In genomic region chr10:68443132-68443531, GRCm38 (mm10) we compare ENCODE assay signal across 10 mouse cellular contexts.
DNase-seq lines count a peak whose midpoint lies in the region; ATAC-seq and TF ChIP-seq lines count a peak whose summit lies in the region.
"Had no signal": no experiment of that assay in that cellular context is flagged by ENCODE, and none has a peak within 500 bp of the region (broad histone marks: within the 10 kb centered on the region; RNA-seq: fewer than 3 reads in every experiment).

No protein-coding gene starts in this region.

- TF ChIP-seq EP300 in heart, postnatal 0 days (IDR thresholded peaks at IDR 0.05; ENCODE audit: low read depth), result no peak

- H3K36me3 ChIP-seq in heart, postnatal 0 days (replicated peaks; ENCODE audit: control insufficient read depth, insufficient read depth, low read length), result no peaks in the 10 kb centered on the region

- WGBS in heart, postnatal 0 days, result 7% methylated on average over 7 of the region's 7 CpGs

- H3K27me3 ChIP-seq in heart, postnatal 0 days (ENCODE audit: control insufficient read depth, insufficient read depth, low read length), result no peaks in the 10 kb centered on the region

- no peak for DNase-seq in gastrocnemius, adult 2 months
- DNase-seq in gastrocnemius, postnatal 25 days, result no peak
- DNase-seq in lung, postnatal 10 days, result peak; percentile 24
- no peak for DNase-seq in lung, postnatal 25 days (ENCODE audit: low spot score)
- DNase-seq in heart, postnatal 0 days (ENCODE audit: low spot score), result no peak
- peak; percentile 27 to 43 for DNase-seq in thymus, postnatal 10 days (ENCODE audit: low spot score in 2 of 2)
- no peak for DNase-seq in frontal cortex, postnatal 10 days (ENCODE audit: low spot score in 2 of 2)
- DNase-seq in MN1 (ENCODE audit: low spot score), result no peak

- H3K4me3 ChIP-seq in gastrocnemius, adult 2 months, result no peak overlapping the region
- no peak overlapping the region for H3K4me3 ChIP-seq in heart, postnatal 0 days (ENCODE audit: low read depth, low read length)

- no peak overlapping the region for H3K9ac ChIP-seq in heart, postnatal 0 days (replicated peaks; ENCODE audit: low read depth, low read length)
- H3K9ac ChIP-seq: hindbrain, embryonic 14.5 days; liver, embryonic 14.5 days had no signal

- peak overlapping the region; percentile 26; the same call in 1 of the 2 replicates for H3K4me2 ChIP-seq in heart, postnatal 0 days (ENCODE audit: low read depth, low read length)
- H3K4me2 ChIP-seq: hindbrain, embryonic 14.5 days had no signal

- peaks cover 11% of the 10 kb centered on the region for H3K4me1 ChIP-seq in heart, postnatal 0 days (ENCODE audit: control insufficient read depth, insufficient read depth)

- no peaks in the 10 kb centered on the region for H3K9me3 ChIP-seq in heart, postnatal 0 days (replicated peaks; ENCODE audit: control insufficient read depth, low read length)

- intact Hi-C loops in gastrocnemius, adult 2 months (cut with DNase I), result loop anchor here (5.0 kb wide), 1 partner anchor 86 kb away; no protein-coding TSS in a partner anchor

- no peak for TF ChIP-seq CTCF in gastrocnemius, adult 2 months (IDR thresholded peaks at IDR 0.05)
- no peak for TF ChIP-seq CTCF in heart, postnatal 0 days (IDR thresholded peaks at IDR 0.05; ENCODE audit: low read depth)

- H3K27ac ChIP-seq in gastrocnemius, adult 2 months, result peak overlapping the region; percentile 61; the same call in 1 of the 2 replicates
- peak overlapping the region; percentile 38 for H3K27ac ChIP-seq in heart, postnatal 0 days (ENCODE audit: low read depth)
- H3K27ac ChIP-seq: hindbrain, embryonic 14.5 days; liver, embryonic 14.5 days had no signal

- ATAC-seq in heart, postnatal 0 days (ENCODE audit: insufficient read depth, low read depth), result no peak

Comparison
In these comparisons a context has a peak if more than half of its experiments do, and no peak if none do; other contexts are left out.
1. DNase-seq: peak in lung, postnatal 10 days (single experiment) and thymus, postnatal 10 days (2 of 2); none in gastrocnemius, adult 2 months (single experiment), gastrocnemius, postnatal 25 days (single experiment), lung, postnatal 25 days (single experiment), heart, postnatal 0 days (single experiment), frontal cortex, postnatal 10 days (0 of 2) and MN1 (single experiment).